Mouse (Mus musculus): ENCODE results near the gene Aaas. TPM values are rescaled to one million over a fixed set of nuclear protein-coding genes. Genes with fewer than 3 reads are reported as not detected.

The Aaas gene
- polyA plus RNA-seq, 1 experiment from 2014 or later = 55.9 TPM

GRCm38 (mm10) chr15:102377163-102377543 is 26.6 kb upstream of the Aaas start:
- peak overlapping the region; percentile 42; the same call in 1 of the 2 replicates for H3K9ac ChIP-seq
- peak overlapping the region; percentile 96 for H3K4me2 ChIP-seq
- H3K9me3 ChIP-seq = no peaks in the 10 kb centered on the region
- peak; percentile 71 for ATAC-seq (ENCODE audit: insufficient read depth, low FRiP score, low read depth)
- H3K4me1 ChIP-seq = peaks cover 10% of the 10 kb centered on the region
- H3K27ac ChIP-seq = peak overlapping the region; percentile 65; the same call in 1 of the 2 replicates
- H3K36me3 ChIP-seq = no peaks in the 10 kb centered on the region
- no peaks in the 10 kb centered on the region for H3K27me3 ChIP-seq (replicated peaks)
- H3K4me3 ChIP-seq (replicated peaks) = peak overlapping the region; percentile 60
- WGBS = 0% methylated on average over 7 of the region's 7 CpGs

GRCm38 (mm10) chr15:102376453-102377162 is 26.0 kb upstream of the Aaas start:
- peak; percentile 78 for ATAC-seq (ENCODE audit: insufficient read depth, low FRiP score, low read depth)
- WGBS = 1% methylated on average over 39 of the region's 43 CpGs

GRCm38 (mm10) chr15:102370727-102371126 is 20.2 kb upstream of the Aaas start:
- 9% methylated on average over 10 of the region's 10 CpGs for WGBS
- Histone ChIP-seq H3K27ac (peak overlapping the region; percentile 3; the same call in 1 of the 2 replicates), H3K36me3 (no peaks in the 10 kb centered on the region), H3K4me1 (peaks cover 21% of the 10 kb centered on the region), H3K4me2 (peak overlapping the region; percentile 35), H3K4me3 (replicated peaks) (peak overlapping the region; percentile 16; the same call in 1 of the 2 replicates), H3K9me3 (no peaks in the 10 kb centered on the region), H3K27me3 (replicated peaks) (0 out of 2 replicates have a peak, but pooled peaks cover 3% of the 10 kb centered on the region), H3K9ac (no peak overlapping the region)
- ATAC-seq (ENCODE audit: insufficient read depth, low FRiP score, low read depth) = peak; percentile 74; the same call in 1 of the 2 replicates

More at GRCm38 (mm10) chr15:102376453-102377162, 26.0 kb upstream of the Aaas start:
- H3K9me3 ChIP-seq = no peaks in the 10 kb centered on the region
- no peaks in the 10 kb centered on the region for H3K27me3 ChIP-seq (replicated peaks)
- H3K36me3 ChIP-seq = no peaks in the 10 kb centered on the region
- H3K9ac ChIP-seq = peak overlapping the region; percentile 42; the same call in 1 of the 2 replicates
- peak overlapping the region; percentile 96 for H3K4me2 ChIP-seq
- peak overlapping the region; percentile 56; the same call in 1 of the 2 replicates for H3K27ac ChIP-seq
- H3K4me1 ChIP-seq = peaks cover 10% of the 10 kb centered on the region
- H3K4me3 ChIP-seq (replicated peaks) = peak overlapping the region; percentile 60

- H3K4me1 ChIP-seq = peaks cover 21% of the 10 kb centered on the region
- ATAC-seq (ENCODE audit: insufficient read depth, low FRiP score, low read depth) = no peak
- WGBS = 14% methylated on average over 13 of the region's 13 CpGs
- H3K36me3 ChIP-seq = no peaks in the 10 kb centered on the region
- peak overlapping the region; percentile 3; the same call in 1 of the 2 replicates for H3K27ac ChIP-seq
- no peak overlapping the region for H3K9ac ChIP-seq
- peak overlapping the region; percentile 35; the same call in 1 of the 2 replicates for H3K4me2 ChIP-seq
- 0 out of 2 replicates have a peak, but pooled peaks cover 3% of the 10 kb centered on the region for H3K27me3 ChIP-seq (replicated peaks)
- no peak overlapping the region for H3K4me3 ChIP-seq (replicated peaks)
- H3K9me3 ChIP-seq = no peaks in the 10 kb centered on the region
Measured at GRCm38 (mm10) chr15:102369972-102370371, 19.4 kb upstream of the Aaas start.

- Histone ChIP-seq H3K36me3 (no peaks in the 10 kb centered on the region), H3K4me3 (replicated peaks) (peak within 1 kb of the TSS; percentile 27), H3K27ac (no peak within 1 kb of the TSS), H3K27me3 (replicated peaks) (0 out of 2 replicates have a peak, but pooled peaks cover 3% of the 10 kb centered on the region), H3K4me2 (peak within 1 kb of the TSS; percentile 55), H3K4me1 (peaks cover 29% of the 10 kb centered on the region), H3K9ac (no peak within 1 kb of the TSS), H3K9me3 (no peaks in the 10 kb centered on the region)
- 6% methylated on average over 15 of the region's 15 CpGs for WGBS
- ATAC-seq (ENCODE audit: insufficient read depth, low FRiP score, low read depth) = no peak
Measured at GRCm38 (mm10) chr15:102366733-102367344, 16.3 kb upstream of the Aaas start, which contains the start of gene Sp7. Gene Sp7 (minus strand): TSS chr15:102367182.

- peak overlapping the region; percentile 27 for H3K4me3 ChIP-seq (replicated peaks)
- H3K27ac ChIP-seq = no peak overlapping the region
- H3K9ac ChIP-seq = no peak overlapping the region
- H3K9me3 ChIP-seq = no peaks in the 10 kb centered on the region
- H3K27me3 ChIP-seq (replicated peaks) = 0 out of 2 replicates have a peak, but pooled peaks cover 3% of the 10 kb centered on the region
- WGBS = 19% methylated on average over 7 of the region's 7 CpGs
- peaks cover 29% of the 10 kb centered on the region for H3K4me1 ChIP-seq
- ATAC-seq (ENCODE audit: insufficient read depth, low FRiP score, low read depth) = no peak
- peak overlapping the region; percentile 55 for H3K4me2 ChIP-seq
- no peaks in the 10 kb centered on the region for H3K36me3 ChIP-seq
Measured at GRCm38 (mm10) chr15:102366238-102366637, 15.7 kb upstream of the Aaas start.

GRCm38 (mm10) chr15:102364678-102365077 is 14.1 kb upstream of the Aaas start:
- WGBS = 79% methylated on average over 1 of the region's 1 CpGs
- no peak for ATAC-seq (ENCODE audit: insufficient read depth, low FRiP score, low read depth)
- Histone ChIP-seq H3K9ac (no peak overlapping the region), H3K36me3 (no peaks in the 10 kb centered on the region), H3K4me2 (no peak overlapping the region), H3K4me3 (replicated peaks) (no peak overlapping the region), H3K27ac (no peak overlapping the region), H3K4me1 (peaks cover 17% of the 10 kb centered on the region), H3K27me3 (replicated peaks) (0 out of 2 replicates have a peak, but pooled peaks cover 3% of the 10 kb centered on the region), H3K9me3 (no peaks in the 10 kb centered on the region)

GRCm38 (mm10) chr15:102362648-102363047 is 12.1 kb upstream of the Aaas start:
- H3K4me1 ChIP-seq = peaks cover 27% of the 10 kb centered on the region
- peak overlapping the region; percentile 14 for H3K4me3 ChIP-seq (replicated peaks)
- peaks cover 10% of the 10 kb centered on the region for H3K27me3 ChIP-seq (replicated peaks)
- peak overlapping the region; percentile 48; the same call in 1 of the 2 replicates for H3K27ac ChIP-seq
- H3K36me3 ChIP-seq = no peaks in the 10 kb centered on the region
- no peaks in the 10 kb centered on the region for H3K9me3 ChIP-seq
- no peak for ATAC-seq (ENCODE audit: insufficient read depth, low FRiP score, low read depth)
- WGBS = 8% methylated on average over 14 of the region's 14 CpGs
- H3K4me2 ChIP-seq = peak overlapping the region; percentile 45
- no peak overlapping the region for H3K9ac ChIP-seq

- H3K27me3 ChIP-seq (replicated peaks) = peaks cover 20% of the 10 kb centered on the region
- H3K9ac ChIP-seq = no peak overlapping the region
- no peak for ATAC-seq (ENCODE audit: insufficient read depth, low FRiP score, low read depth)
- peaks cover 36% of the 10 kb centered on the region for H3K4me1 ChIP-seq
- no peaks in the 10 kb centered on the region for H3K36me3 ChIP-seq
- H3K27ac ChIP-seq = no peak overlapping the region
- WGBS = 41% methylated on average over 5 of the region's 5 CpGs
- H3K4me3 ChIP-seq (replicated peaks) = no peak overlapping the region
- peak overlapping the region; percentile 46 for H3K4me2 ChIP-seq
- no peaks in the 10 kb centered on the region for H3K9me3 ChIP-seq
Measured at GRCm38 (mm10) chr15:102358834-102359233, 8.3 kb upstream of the Aaas start.

- Histone ChIP-seq H3K4me1 (peaks cover 36% of the 10 kb centered on the region), H3K9ac (no peak overlapping the region), H3K36me3 (no peaks in the 10 kb centered on the region), H3K9me3 (no peaks in the 10 kb centered on the region), H3K4me3 (replicated peaks) (0 out of 2 replicates have a peak overlapping the region, but pooled peaks have one; percentile 2), H3K27ac (no peak overlapping the region), H3K27me3 (replicated peaks) (peaks cover 20% of the 10 kb centered on the region), H3K4me2 (peak overlapping the region; percentile 46)
- 8% methylated on average over 25 of the region's 25 CpGs for WGBS
- ATAC-seq (ENCODE audit: insufficient read depth, low FRiP score, low read depth) = no peak
Measured at GRCm38 (mm10) chr15:102358126-102358525, 7.6 kb upstream of the Aaas start.

GRCm38 (mm10) chr15:102356501-102357325 is 6.1 kb upstream of the Aaas start:
- Histone ChIP-seq H3K4me1 (peaks cover 28% of the 10 kb centered on the region), H3K27me3 (replicated peaks) (peaks cover 20% of the 10 kb centered on the region), H3K4me2 (peak overlapping the region; percentile 93), H3K9me3 (no peaks in the 10 kb centered on the region), H3K4me3 (replicated peaks) (peak overlapping the region; percentile 50), H3K27ac (peak overlapping the region; percentile 79), H3K9ac (no peak overlapping the region), H3K36me3 (no peaks in the 10 kb centered on the region)
- ATAC-seq (ENCODE audit: insufficient read depth, low FRiP score, low read depth) = no peak
- WGBS = 52% methylated on average over 16 of the region's 16 CpGs

All from stomach, embryonic 15.5 days (tissue).